Mouse (Mus musculus): ENCODE results near the gene Rraga. TPM values are rescaled to one million over a fixed set of nuclear protein-coding genes. Genes with fewer than 3 reads are reported as not detected.
"Not testable (repeated sequence)": the region's sequence is repeated elsewhere in the genome, so short reads cannot be mapped to it uniquely, and the experiment has no call there.

Rraga gene
- polyA plus RNA-seq, 1 experiment from 2014 or later, result 48.5 TPM

GRCm38 (mm10) chr4:86620506-86620905, 45.0 kb downstream of the Rraga start:
- no peak for DNase-seq (ENCODE audit: low spot score)
- Histone ChIP-seq H3K36me3 (no peaks in the 10 kb centered on the region), H3K27me3 (ENCODE audit: low read depth, poor library complexity, severe bottlenecking) (no peaks in the 10 kb centered on the region), H3K27ac (no peak overlapping the region), H3K4me1 (no peaks in the 10 kb centered on the region), H3K4me3 (no peak overlapping the region), H3K9me3 (replicated peaks) (no peaks in the 10 kb centered on the region)
- WGBS, result 82% methylated on average over 2 of the region's 2 CpGs

GRCm38 (mm10) chr4:86622116-86622515, 46.6 kb downstream of the Rraga start:
- no peak overlapping the region for H3K4me3 ChIP-seq
- no peaks in the 10 kb centered on the region for H3K36me3 ChIP-seq
- no peak for DNase-seq (ENCODE audit: low spot score)
- H3K9me3 ChIP-seq (replicated peaks), result no peaks in the 10 kb centered on the region
- 78% methylated on average over 3 of the region's 3 CpGs for WGBS
- H3K27ac ChIP-seq, result no peak overlapping the region
- H3K27me3 ChIP-seq (ENCODE audit: low read depth, poor library complexity, severe bottlenecking), result no peaks in the 10 kb centered on the region
- no peaks in the 10 kb centered on the region for H3K4me1 ChIP-seq

GRCm38 (mm10) chr4:86622532-86622931, 47.1 kb downstream of the Rraga start:
- H3K36me3 ChIP-seq, result not testable (repeated sequence)
- WGBS, result 90% methylated on average over 1 of the region's 1 CpGs

GRCm38 (mm10) chr4:86625463-86625862, 50.0 kb downstream of the Rraga start:
- H3K4me3 ChIP-seq, result no peak overlapping the region
- H3K27ac ChIP-seq, result no peak overlapping the region
- no peaks in the 10 kb centered on the region for H3K9me3 ChIP-seq (replicated peaks)
- no peak for DNase-seq (ENCODE audit: low spot score)
- no peaks in the 10 kb centered on the region for H3K4me1 ChIP-seq
- no peaks in the 10 kb centered on the region for H3K36me3 ChIP-seq
- 88% methylated on average over 5 of the region's 5 CpGs for WGBS
- H3K27me3 ChIP-seq (ENCODE audit: low read depth, poor library complexity, severe bottlenecking), result no peaks in the 10 kb centered on the region

More at GRCm38 (mm10) chr4:86622532-86622931, 47.1 kb downstream of the Rraga start:
- H3K4me3 ChIP-seq; H3K4me1 ChIP-seq; H3K27me3 ChIP-seq (ENCODE audit: low read depth, poor library complexity, severe bottlenecking); DNase-seq (ENCODE audit: low spot score); H3K27ac ChIP-seq; H3K9me3 ChIP-seq (replicated peaks): not testable (repeated sequence)

GRCm38 (mm10) chr4:86626496-86626895, 51.0 kb downstream of the Rraga start:
- not testable (repeated sequence) for H3K9me3 ChIP-seq (replicated peaks); H3K36me3 ChIP-seq; H3K27ac ChIP-seq; H3K27me3 ChIP-seq (ENCODE audit: low read depth, poor library complexity, severe bottlenecking); H3K4me3 ChIP-seq; DNase-seq (ENCODE audit: low spot score); H3K4me1 ChIP-seq
- 94% methylated on average over 7 of the region's 7 CpGs for WGBS

Other genes with a start within 250 kb of the Rraga start
- not detected in 2 replicates for gene Saxo1, start 17.3 kb upstream of the Rraga start, polyA plus RNA-seq (2016; fragmentation: Nextera tagmentation; extraction: Ambion mirVana)
- 30.1 and 30.9 TPM in 2 replicates for gene Haus6, start 36.4 kb downstream of the Rraga start, polyA plus RNA-seq (2016; fragmentation: Nextera tagmentation; extraction: Ambion mirVana)
- gene Plin2, start 94.4 kb downstream of the Rraga start, polyA plus RNA-seq (2016; fragmentation: Nextera tagmentation; extraction: Ambion mirVana), result 74.6 and 75.8 TPM in 2 replicates
- gene Dennd4c, start 172.9 kb downstream of the Rraga start, polyA plus RNA-seq (2016; fragmentation: Nextera tagmentation; extraction: Ambion mirVana), result 6.2 and 7.1 TPM in 2 replicates

Data from limb, embryonic 10.5 days (tissue).